Mouse (Mus musculus) CH12.LX (cell line): Measurements from ENCODE around the gene Cdh6. TPM values are rescaled to one million over a fixed set of nuclear protein-coding genes. Genes with fewer than 3 reads are reported as not detected.

Experiments used
- DNase-seq: peaks from one replicate; pipeline ENCODE4 v3.0.0-alpha.2; 2013; ENCODE audit errors: extremely low read depth
- H3K27ac ChIP-seq: 2 replicates; pipeline ENCODE4 v1.5.1; 2012; ENCODE audit warnings: low read depth, mild to moderate bottlenecking, control low read depth, moderate library complexity; ENCODE audit not compliant: insufficient read depth
- H3K27me3 ChIP-seq: replicated peaks from 2 replicates; pipeline ENCODE3; 2012; ENCODE audit warnings: inconsistent platforms
- H3K36me3 ChIP-seq, 2 experiments: replicated peaks in 1 of 2; 2 replicates each; pipeline versions ENCODE3 to v1.6.1; 2012; ENCODE audit warnings: inconsistent platforms in 1 of 2, low read length in 1 of 2, mild to moderate bottlenecking in 1 of 2, mixed read lengths in 1 of 2, moderate library complexity in 1 of 2; ENCODE audit not compliant: control insufficient read depth in 1 of 2, insufficient read depth in 1 of 2
- H3K4me1 ChIP-seq, 2 experiments: 2 replicates each; pipeline ENCODE4 v1.6.1; 2012; ENCODE audit warnings: inconsistent platforms in 1 of 2, moderate library complexity in 1 of 2; ENCODE audit not compliant: insufficient read depth in 2 of 2, control insufficient read depth in 1 of 2
- H3K4me2 ChIP-seq: 2 replicates; pipeline ENCODE4 v1.6.1; 2012; ENCODE audit warnings: low read depth, mild to moderate bottlenecking, control low read depth; ENCODE audit not compliant: poor library complexity, insufficient read depth, severe bottlenecking
- H3K4me3 ChIP-seq, 3 experiments: fragments of 150-350 bp in 1 of 3; sonication (generic) in 1 of 3; replicated peaks in 1 of 3; 2 replicates each; pipeline versions ENCODE3 to v1.5.1; 2011 to 2012; ENCODE audit warnings: low read depth in 2 of 3, low read length in 2 of 3, mild to moderate bottlenecking in 2 of 3, moderate library complexity in 2 of 3, control low read depth in 1 of 3, improper control_type of control experiment in 1 of 3, inconsistent platforms in 1 of 3, mixed read lengths in 1 of 3; ENCODE audit not compliant: poor library complexity in 1 of 3
- H3K79me2 ChIP-seq: replicated peaks from 2 replicates; pipeline ENCODE4 v1.6.1; 2012; ENCODE audit warnings: mild to moderate bottlenecking, moderate library complexity; ENCODE audit not compliant: control insufficient read depth, poor library complexity, insufficient read depth, severe bottlenecking; ENCODE audit errors: extremely low read depth
- H3K9ac ChIP-seq: 2 replicates; pipeline ENCODE4 v1.6.1; 2012; ENCODE audit warnings: low read depth, mild to moderate bottlenecking, control low read depth, moderate library complexity; ENCODE audit not compliant: insufficient read depth
- H3K9me3 ChIP-seq: replicated peaks from 2 replicates; pipeline ENCODE3; 2012; ENCODE audit warnings: low read length, inconsistent platforms, mixed read lengths
- CHD2 ChIP-seq: IDR thresholded peaks from 2 replicates; pipeline ENCODE4 v1.6.1; 2011; ENCODE audit warnings: low read length, improper control_type of control experiment
- CTCF ChIP-seq, 2 experiments: IDR thresholded peaks in 1 of 2; conservative IDR thresholded peaks in 1 of 2; 2 replicates each; pipeline ENCODE4 v1.5.1; 2011 to 2012; ENCODE audit warnings: low read depth in 2 of 2, low read length in 2 of 2, improper control_type of control experiment in 1 of 2, inconsistent platforms in 1 of 2, mild to moderate bottlenecking in 1 of 2, moderate library complexity in 1 of 2
- E2F4 ChIP-seq: IDR thresholded peaks from 2 replicates; pipeline ENCODE4 v1.6.1; 2011; ENCODE audit warnings: low read depth, low read length, improper control_type of control experiment; ENCODE audit not compliant: insufficient replicate concordance
- ELF1 ChIP-seq: IDR thresholded peaks from 2 replicates; pipeline ENCODE4 v1.6.1; 2014; ENCODE audit warnings: low read depth, mild to moderate bottlenecking, inconsistent platforms, low read length, improper control_type of control experiment
- EP300 ChIP-seq: IDR thresholded peaks from 2 replicates; pipeline ENCODE4 v1.6.1; 2011; ENCODE audit warnings: low read length, improper control_type of control experiment
- HCFC1 ChIP-seq: IDR thresholded peaks from 2 replicates; pipeline ENCODE4 v1.6.1; 2012; ENCODE audit warnings: low read depth, mild to moderate bottlenecking, inconsistent platforms, low read length, improper control_type of control experiment
- IRF4 ChIP-seq: IDR thresholded peaks from 2 replicates; pipeline ENCODE4 v1.6.1; 2014; ENCODE audit warnings: low read depth, mild to moderate bottlenecking, inconsistent platforms, low read length, improper control_type of control experiment
- JUN ChIP-seq: IDR thresholded peaks from 2 replicates; pipeline ENCODE4 v1.6.1; 2011; ENCODE audit warnings: low read depth, mild to moderate bottlenecking, low read length, improper control_type of control experiment, moderate library complexity; ENCODE audit not compliant: insufficient read depth
- KAT2A ChIP-seq: IDR thresholded peaks from 2 replicates; pipeline ENCODE4 v1.6.1; 2012; ENCODE audit warnings: low read length, improper control_type of control experiment, inconsistent platforms; ENCODE audit not compliant: insufficient replicate concordance
- MAFK ChIP-seq: IDR thresholded peaks from 2 replicates; pipeline ENCODE4 v1.6.1; 2011; ENCODE audit warnings: low read length, improper control_type of control experiment; ENCODE audit not compliant: insufficient replicate concordance
- MXI1 ChIP-seq: IDR thresholded peaks from 2 replicates; pipeline ENCODE4 v1.6.1; 2011; ENCODE audit warnings: mild to moderate bottlenecking, low read depth, low read length, improper control_type of control experiment
- NELFE ChIP-seq: IDR thresholded peaks from 2 replicates; pipeline ENCODE4 v1.6.1; 2011; ENCODE audit warnings: low read depth, low read length, improper control_type of control experiment
- NRF1 ChIP-seq: IDR thresholded peaks from 2 replicates; pipeline ENCODE4 v1.6.1; 2014; ENCODE audit warnings: low read depth, mild to moderate bottlenecking, inconsistent platforms, low read length, improper control_type of control experiment, moderate library complexity
- PAX5 ChIP-seq: IDR thresholded peaks from 2 replicates; pipeline ENCODE4 v1.6.1; 2012; ENCODE audit warnings: low read length, inconsistent platforms, mixed read lengths
- RAD21 ChIP-seq: IDR thresholded peaks from 2 replicates; pipeline ENCODE4 v1.6.1; 2011; ENCODE audit warnings: low read depth, mild to moderate bottlenecking, low read length, improper control_type of control experiment, moderate library complexity
- RCOR1 ChIP-seq: conservative IDR thresholded peaks from 2 replicates; pipeline ENCODE4 v1.6.1; 2012; ENCODE audit warnings: low read depth, mild to moderate bottlenecking, inconsistent platforms, low read length, improper control_type of control experiment
- SIN3A ChIP-seq: IDR thresholded peaks from 2 replicates; pipeline ENCODE4 v1.6.1; 2012; ENCODE audit warnings: low read length, improper control_type of control experiment, inconsistent platforms
- SMC3 ChIP-seq: IDR thresholded peaks from 2 replicates; pipeline ENCODE4 v1.6.1; 2011; ENCODE audit warnings: low read depth, low read length, improper control_type of control experiment
- TBP ChIP-seq: conservative IDR thresholded peaks from 2 replicates; pipeline ENCODE4 v1.6.1; 2011; ENCODE audit warnings: low read depth, low read length, improper control_type of control experiment
- USF2 ChIP-seq: conservative IDR thresholded peaks from 2 replicates; pipeline ENCODE4 v1.6.1; 2011; ENCODE audit warnings: low read depth, low read length, improper control_type of control experiment
- ZC3H11A ChIP-seq: IDR thresholded peaks from 2 replicates; pipeline ENCODE4 v1.6.1; 2012; ENCODE audit warnings: low read depth, mild to moderate bottlenecking, inconsistent platforms, low read length, improper control_type of control experiment
- ZKSCAN1 ChIP-seq: IDR thresholded peaks from 2 replicates; pipeline ENCODE4 v1.6.1; 2012; ENCODE audit warnings: low read depth, inconsistent platforms, low read length, improper control_type of control experiment, borderline replicate concordance
- ZMIZ1 ChIP-seq: IDR thresholded peaks from 2 replicates; pipeline ENCODE4 v1.6.1; 2012; ENCODE audit warnings: low read depth, mild to moderate bottlenecking, inconsistent platforms, low read length, improper control_type of control experiment
- ZNF384 ChIP-seq: IDR thresholded peaks from 2 replicates; pipeline ENCODE4 v1.6.1; 2012; ENCODE audit warnings: low read depth, low read length, improper control_type of control experiment, inconsistent platforms
- dilution Hi-C: fragments of 300-500 bp; cut with MboI; formaldehyde crosslinking; loops from 2 replicates; pipeline ENCODE4 v1.14.3; 2020; ENCODE audit warnings: low sequenced_read_pairs; ENCODE audit not compliant: extremely low pct_unique_long_range_greater_than_20kb, extremely low pct_ligation_motif_present
- in situ Hi-C: fragments of 300-500 bp; cut with MboI; formaldehyde crosslinking; loops from 3 replicates; pipeline ENCODE4 v1.14.3; 2019; ENCODE audit warnings: low sequenced_read_pairs, low pct_ligation_motif_present, low pct_unique_long_range_greater_than_20kb, mixed read lengths
- polyA plus RNA-seq: library from polyadenylated mRNA; unstranded; fragments of >175 nt; gene quantifications from 2 replicates; pipeline ENCODE4 v1.2.1, GENCODE M21; 2012; ENCODE audit warnings: low read depth; ENCODE audit not compliant: insufficient read length
- total RNA-seq, 2 experiments: library from RNA; depleted of rRNA; stranded (reverse); fragments of 300-350 nt in 1 of 2; fragments of >200 nt in 1 of 2; gene quantifications; 2 replicates each; pipeline ENCODE4 v1.2.3; 2012 to 2014

The Cdh6 gene
- total and polyA plus RNA-seq, 3 experiments: under 0.01 to 0.13 TPM; not detected in 1

DNA sequence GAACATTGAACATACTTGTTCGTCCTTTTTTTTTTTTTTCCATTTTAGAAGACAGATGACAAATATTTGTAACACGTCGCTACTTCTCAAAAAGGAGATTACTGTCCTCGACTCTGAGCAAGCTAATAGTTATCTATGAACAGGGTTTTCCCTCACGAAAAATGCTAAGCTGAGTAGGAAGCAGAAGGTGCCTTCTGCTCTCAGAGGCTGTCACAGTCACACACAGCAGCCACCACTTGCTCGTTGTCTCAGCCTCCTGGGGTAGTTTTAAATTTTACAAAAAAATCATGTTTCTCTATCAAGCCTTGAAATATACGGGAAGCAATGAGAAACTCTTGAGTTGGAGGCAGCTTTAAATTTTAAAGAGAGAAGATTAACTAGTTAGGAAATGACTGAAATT, 125.6 kb downstream of the Cdh6 start:
- H3K27me3 ChIP-seq: no peaks in the 10 kb centered on the region
- TF ChIP-seq EP300: no peak
- no peak for TF ChIP-seq CHD2
- no peak for TF ChIP-seq PAX5
- no peak for TF ChIP-seq USF2
- no peak for TF ChIP-seq SMC3
- no peak overlapping the region for H3K4me3 ChIP-seq
- H3K36me3 ChIP-seq: no peaks in the 10 kb centered on the region
- no peak overlapping the region for H3K27ac ChIP-seq
- no peak overlapping the region for H3K9ac ChIP-seq
- H3K79me2 ChIP-seq: no peaks in the 10 kb centered on the region
- no peaks in the 10 kb centered on the region for H3K9me3 ChIP-seq
- dilution Hi-C loops: no loop called here
- DNase-seq: no peak
- no peak overlapping the region for H3K4me2 ChIP-seq
- in situ Hi-C loops: no loop called here
- peaks cover 0 to 4% of the 10 kb centered on the region in 2 experiments; a peak in 1 of 4 replicates for H3K4me1 ChIP-seq

- no peak overlapping the region for H3K4me3 ChIP-seq
- no peak overlapping the region for H3K27ac ChIP-seq
- H3K4me1 ChIP-seq: no peaks in the 10 kb centered on the region
- H3K27me3 ChIP-seq: no peaks in the 10 kb centered on the region
- no peak overlapping the region for H3K9ac ChIP-seq
- DNase-seq: no peak
- no peaks in the 10 kb centered on the region for H3K79me2 ChIP-seq
- no peak overlapping the region for H3K4me2 ChIP-seq
- no peaks in the 10 kb centered on the region for H3K9me3 ChIP-seq
- dilution Hi-C loops: no loop called here
- no peaks in the 10 kb centered on the region for H3K36me3 ChIP-seq
- in situ Hi-C loops: no loop called here
- TF ChIP-seq IRF4 (no peak), USF2 (no peak), JUN (no peak), ZMIZ1 (no peak)
These were observed 139.0 kb downstream of the Cdh6 start for GRCm38 (mm10) chr15:13034436-13034835.

- H3K27me3 ChIP-seq: no peaks in the 10 kb centered on the region
- H3K79me2 ChIP-seq: no peaks in the 10 kb centered on the region
- H3K4me2 ChIP-seq: no peak overlapping the region
- no peak overlapping the region for H3K4me3 ChIP-seq
- in situ Hi-C loops: no loop called here
- dilution Hi-C loops: no loop called here
- H3K36me3 ChIP-seq: no peaks in the 10 kb centered on the region
- H3K9ac ChIP-seq: no peak overlapping the region
- no peak for DNase-seq
- TF ChIP-seq CTCF (conservative IDR thresholded peaks at IDR 0.05 in 1 of 2, IDR thresholded peaks at IDR 0.05 in 1 of 2; ENCODE audit: low read depth in 2 of 2, low read length in 2 of 2) (no peak), SIN3A (no peak), ZMIZ1 (no peak), MXI1 (no peak), ZNF384 (no peak), HCFC1 (no peak), ZKSCAN1 (no peak), ZC3H11A (no peak), TBP (no peak), IRF4 (no peak), NRF1 (no peak), NELFE (no peak), RCOR1 (no peak), KAT2A (no peak), CHD2 (no peak), MAFK (no peak), ELF1 (no peak), JUN (no peak), E2F4 (no peak), RAD21 (no peak)
- H3K9me3 ChIP-seq: peaks cover 2% of the 10 kb centered on the region
- H3K27ac ChIP-seq: no peak overlapping the region
- H3K4me1 ChIP-seq: peaks cover 0 to 6% of the 10 kb centered on the region in 2 experiments; a peak in 2 of 4 replicates
These were observed 142.8 kb downstream of the Cdh6 start for GRCm38 (mm10) chr15:13030641-13031040.
